Mouse (Mus musculus) gastrocnemius, postnatal 14 days (tissue): ENCODE measurements around the gene Scnn1a. TPM values are rescaled to one million over a fixed set of nuclear protein-coding genes. Genes with fewer than 3 reads are reported as not detected.
A peak's percentile ranks its signal among the peaks of the same experiment; 100 is the strongest.

ENCODE experiments used
- DNase-seq: peaks from one replicate; pipeline ENCODE4 v3.0.0; 2021; ENCODE audit warnings: mixed read lengths
- intact Hi-C: fragments of 180-260 bp; cut with DNase I; formaldehyde crosslinking; loops from one replicate; pipeline ENCODE4 v1.15.1; 2025; ENCODE audit warnings: low total_unique reads
- total RNA-seq, 2 experiments: library from RNA; stranded (reverse); gene quantifications; 2 replicates each; pipeline ENCODE4 v1.2.3; 2021

Gene Scnn1a
- total RNA-seq, 2 experiments from 2014 or later, result 0.22 to 0.27 TPM

DNA sequence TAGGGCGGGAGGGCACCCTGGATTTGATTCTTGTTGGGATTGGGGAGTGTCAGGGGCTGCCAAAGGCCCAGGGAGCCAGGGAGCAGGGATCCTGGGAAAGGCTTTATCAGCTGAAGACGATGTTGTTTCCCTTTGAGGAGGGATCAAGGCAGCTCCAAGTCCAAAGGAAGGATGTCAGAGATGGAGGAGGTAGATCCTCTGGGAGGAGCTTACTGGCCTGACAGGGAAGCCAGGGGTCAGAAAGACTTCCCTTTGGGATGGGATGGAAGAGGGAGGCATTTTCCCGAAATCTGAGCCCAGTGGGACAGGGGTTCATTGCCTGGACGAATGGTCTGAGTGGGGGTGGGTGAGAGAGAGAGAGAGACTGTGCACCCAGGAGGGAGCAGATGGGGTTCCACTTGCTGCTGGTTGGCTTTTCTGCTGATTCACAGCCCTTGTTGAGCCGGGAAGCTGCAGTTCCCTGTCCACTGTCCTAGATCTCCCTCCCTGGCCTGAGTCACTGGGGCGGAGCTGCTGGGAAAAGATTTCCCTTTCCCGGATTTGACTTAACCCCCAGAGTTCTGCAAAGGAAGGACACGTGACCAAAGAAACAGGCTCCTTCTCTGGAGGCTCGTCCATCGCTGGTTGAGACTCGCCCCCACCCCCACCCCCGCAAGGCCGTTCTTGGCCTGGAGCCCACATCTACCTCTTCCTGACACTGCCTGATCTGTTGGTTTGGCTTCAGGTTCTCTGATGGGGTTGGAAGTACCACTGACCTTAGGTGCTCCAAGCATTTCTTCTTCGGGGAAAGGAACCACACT, 34.1 kb downstream of the Scnn1a start:
- intact Hi-C loops, result no loop called here
- DNase-seq, result peak; percentile 78

- no peak for DNase-seq
- intact Hi-C loops, result no loop called here
These were observed 34.8 kb downstream of the Scnn1a start for GRCm38 (mm10) chr6:125355197-125355741.

- DNase-seq, result no peak
- intact Hi-C loops, result no loop called here
These were observed 35.8 kb downstream of the Scnn1a start for GRCm38 (mm10) chr6:125356264-125356663.

GRCm38 (mm10) chr6:125357334-125357733, 36.9 kb downstream of the Scnn1a start:
- intact Hi-C loops, result no loop called here
- DNase-seq, result no peak

DNA sequence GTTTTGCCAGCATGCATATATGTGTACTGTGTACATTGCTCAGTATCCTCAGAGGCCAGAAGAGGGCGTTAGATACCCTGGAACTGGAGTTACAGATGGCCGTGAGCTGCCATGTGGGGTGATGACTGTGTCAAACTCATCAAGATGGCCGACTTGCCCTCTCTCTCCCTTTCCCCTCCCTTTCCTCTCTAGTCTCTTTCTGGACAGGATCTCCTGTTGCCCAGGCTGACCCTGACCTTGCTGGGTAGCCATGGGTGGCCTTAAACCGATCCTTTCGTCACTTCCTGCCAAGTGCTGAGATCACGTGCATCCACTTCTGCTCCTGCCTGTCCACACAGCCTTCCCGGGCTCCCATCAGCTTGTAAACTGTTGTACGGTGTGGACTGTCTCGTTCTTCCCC, 39.5 kb downstream of the Scnn1a start:
- intact Hi-C loops, result loop anchor here (5.0 to 10.0 kb wide), 3 partner anchors 33 to 145 kb away; partner anchors contain the start of gene Vamp1
- DNase-seq, result no peak

GRCm38 (mm10) chr6:125360846-125361245, 40.4 kb downstream of the Scnn1a start:
- DNase-seq, result no peak
- intact Hi-C loops, result loop anchor here (5.0 to 10.0 kb wide), 3 partner anchors 34 to 146 kb away; partner anchors contain the start of gene Vamp1

- peak; percentile 63 for DNase-seq
- intact Hi-C loops, result loop anchor here (5.0 to 10.0 kb wide), 3 partner anchors 34 to 147 kb away; partner anchors contain the start of gene Vamp1
These were observed 41.2 kb downstream of the Scnn1a start for GRCm38 (mm10) chr6:125361467-125362291.

- intact Hi-C loops, result loop anchor here (5.0 to 10.0 kb wide), 3 partner anchors 36 to 148 kb away; partner anchors contain the start of gene Vamp1
- DNase-seq, result no peak
These were observed 42.6 kb downstream of the Scnn1a start for GRCm38 (mm10) chr6:125363021-125363420.

- intact Hi-C loops, result loop anchor here (5.0 to 10.0 kb wide), 3 partner anchors 36 to 149 kb away; partner anchors contain the start of gene Vamp1
- no peak for DNase-seq
These were observed 43.2 kb downstream of the Scnn1a start for GRCm38 (mm10) chr6:125363451-125364242.

DNA sequence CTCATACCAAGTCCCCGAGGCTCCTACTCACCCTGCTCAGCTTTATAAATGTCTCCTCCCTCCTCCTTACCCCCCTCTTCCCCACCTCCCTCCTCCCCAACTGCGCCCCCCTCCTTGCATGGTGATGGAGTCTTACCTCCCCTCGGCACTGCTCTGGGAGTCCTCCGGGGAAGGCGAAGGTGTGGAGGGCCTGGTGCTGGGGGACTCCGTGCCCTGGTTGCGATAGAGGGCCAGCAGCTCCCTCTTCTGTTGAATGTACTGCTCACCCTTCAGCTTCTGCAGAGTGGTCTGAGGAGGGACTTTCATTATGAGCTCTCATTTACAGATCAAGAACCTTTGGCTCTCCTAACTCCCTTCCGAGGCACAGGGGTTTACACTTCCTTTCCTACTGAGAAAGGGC, 44.0 kb downstream of the Scnn1a start:
- intact Hi-C loops, result loop anchor here (5.0 to 10.0 kb wide), 3 partner anchors 37 to 150 kb away; partner anchors contain the start of gene Vamp1

GRCm38 (mm10) chr6:125365522-125365921, 45.1 kb downstream of the Scnn1a start:
- intact Hi-C loops, result loop anchor here (10.0 kb wide), 1 partner anchor 151 kb away; the partner anchor contains the start of gene Vamp1

More for the DNA sequence above, 44.0 kb downstream of the Scnn1a start:
- DNase-seq, result peak; percentile 22

GRCm38 (mm10) chr6:125366133-125366532, 45.7 kb downstream of the Scnn1a start:
- intact Hi-C loops, result loop anchor here (10.0 kb wide), 1 partner anchor 151 kb away; the partner anchor contains the start of gene Vamp1
- no peak for DNase-seq

More at GRCm38 (mm10) chr6:125365522-125365921, 45.1 kb downstream of the Scnn1a start:
- DNase-seq, result no peak

GRCm38 (mm10) chr6:125367758-125368371, 47.4 kb downstream of the Scnn1a start:
- intact Hi-C loops, result loop anchor here (10.0 kb wide), 1 partner anchor 153 kb away; the partner anchor contains the start of gene Vamp1

DNA sequence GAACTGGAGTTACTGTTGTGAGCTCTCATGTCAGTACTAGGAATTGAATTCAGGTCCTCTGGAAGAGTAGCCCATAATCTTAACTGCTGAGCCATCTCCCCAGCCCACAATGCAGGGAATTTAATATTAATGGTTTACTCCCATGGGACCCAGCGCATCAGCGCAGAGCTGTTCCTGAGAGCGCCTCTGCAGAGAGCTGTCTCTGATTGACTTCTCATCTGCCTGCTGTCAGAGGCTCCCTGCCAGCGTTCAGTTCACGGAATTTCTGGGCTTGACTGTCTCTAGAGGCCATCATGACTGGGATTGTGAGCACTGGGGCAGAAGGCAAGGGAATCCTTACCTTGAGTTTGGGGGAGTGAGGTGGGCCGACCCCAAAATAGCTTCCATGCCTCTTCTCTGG, 56.6 kb downstream of the Scnn1a start:
- no peak for DNase-seq
- intact Hi-C loops, result no loop called here

More at GRCm38 (mm10) chr6:125367758-125368371, 47.4 kb downstream of the Scnn1a start:
- no peak for DNase-seq

DNA sequence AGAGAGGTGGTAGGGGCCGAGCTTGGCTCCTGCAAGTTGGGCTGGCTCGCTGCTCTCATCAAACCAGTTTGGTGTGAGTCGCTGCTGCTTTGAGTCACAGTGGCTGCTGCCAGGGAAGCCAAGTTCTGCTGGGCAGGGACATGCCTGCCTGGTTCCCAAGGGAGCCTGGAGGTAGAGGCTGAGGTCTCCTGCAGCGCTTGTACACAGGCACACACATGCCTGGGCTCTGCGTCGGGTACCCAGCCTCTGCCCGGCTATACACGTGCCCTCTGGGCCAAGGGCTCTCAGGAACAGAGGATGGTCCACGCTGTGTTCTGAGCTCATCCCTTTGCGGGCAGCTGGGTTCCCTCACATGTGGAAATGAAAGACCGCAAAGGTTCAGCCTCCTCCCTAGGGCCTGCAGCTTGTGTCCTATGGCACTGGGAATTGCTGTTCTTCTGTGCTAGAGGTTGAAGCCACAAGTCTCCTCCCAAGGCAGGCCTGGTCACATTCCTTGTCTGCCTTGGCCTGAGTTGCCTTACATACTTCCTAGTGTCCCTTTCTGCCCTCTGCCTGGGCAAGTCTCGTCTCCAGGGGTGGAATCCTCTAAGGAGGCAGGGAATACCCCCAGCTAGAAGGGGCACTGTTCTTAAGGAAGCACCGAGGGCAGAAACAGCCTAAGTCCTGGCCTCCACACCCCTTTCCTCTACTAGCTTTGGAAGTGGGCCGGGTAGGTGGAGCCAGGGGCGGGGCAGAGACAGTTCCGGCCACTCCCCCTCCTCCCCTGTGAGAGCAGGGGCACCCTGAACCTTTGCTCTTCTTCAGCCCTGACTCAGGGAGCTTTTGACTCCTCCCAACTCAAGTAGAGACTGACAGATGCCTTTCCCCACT, 57.4 kb downstream of the Scnn1a start:
- no peak for DNase-seq
- intact Hi-C loops, result no loop called here

DNA sequence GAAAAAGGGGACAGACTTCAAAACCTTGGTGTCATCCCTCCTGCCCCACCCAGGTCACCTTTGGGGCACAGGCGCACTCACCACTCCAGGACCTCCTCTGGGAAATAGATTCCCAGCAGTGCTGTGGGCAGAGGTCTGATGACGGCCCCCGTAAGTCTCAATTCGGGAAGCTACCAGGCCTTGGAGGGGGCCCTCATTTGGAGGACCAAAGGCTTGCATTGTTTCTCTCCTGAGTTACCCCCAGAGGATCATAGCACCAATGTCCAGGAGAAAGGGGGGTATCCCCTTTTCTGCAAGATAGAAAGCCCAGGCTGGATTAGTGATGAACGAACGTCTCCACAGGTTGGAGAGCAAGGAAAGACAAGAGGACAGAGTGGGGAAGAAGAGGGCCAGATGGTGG, 58.2 kb downstream of the Scnn1a start:
- no peak for DNase-seq
- intact Hi-C loops, result no loop called here

DNA sequence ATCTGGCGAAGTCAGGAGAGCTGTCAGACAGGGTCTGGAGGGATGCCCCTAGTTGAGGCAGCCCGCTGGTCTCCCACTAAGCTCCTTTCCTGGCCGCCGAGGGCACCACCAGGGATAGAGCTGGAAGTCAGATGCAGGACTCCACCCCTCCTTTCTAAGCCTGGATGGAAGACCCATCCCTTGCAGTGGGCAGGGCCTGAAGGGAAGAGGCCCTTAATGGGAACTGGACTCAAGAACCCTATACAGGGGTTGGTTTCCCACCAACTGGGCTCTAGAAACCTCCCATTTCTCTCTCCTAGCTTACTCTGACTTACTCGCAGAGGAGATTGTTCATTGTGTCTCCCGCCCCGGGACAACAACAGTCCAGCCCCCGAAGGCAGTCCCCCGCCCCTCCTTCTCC, 59.3 kb downstream of the Scnn1a start:
- intact Hi-C loops, result no loop called here
- DNase-seq, result no peak
